Mouse (Mus musculus) embryonic fibroblast, embryonic 13.5 days (primary cell): ENCODE measurements at regions not wholly inside any gene's neighbourhood (a gene's known extent, or its start where the extent isn't known, plus 50 kb on each side); places are given as distances from the start of the nearest gene placed in this dataset.

ENCODE experiments used
- H3K27ac ChIP-seq: 2 replicates; pipeline ENCODE4 v1.5.1; 2012; ENCODE audit warnings: low read length, control low read depth, inconsistent platforms; ENCODE audit not compliant: insufficient read depth
- H3K4me1 ChIP-seq: 2 replicates; pipeline ENCODE4 v1.6.1; 2011; ENCODE audit warnings: low read length; ENCODE audit not compliant: control insufficient read depth, insufficient read depth
- H3K4me3 ChIP-seq: 2 replicates; pipeline ENCODE4 v1.5.1; 2011; ENCODE audit warnings: mild to moderate bottlenecking, control low read depth, low read length; ENCODE audit not compliant: insufficient read depth
- CTCF ChIP-seq: IDR thresholded peaks from 2 replicates; pipeline ENCODE4 v1.5.1; 2011; ENCODE audit warnings: mild to moderate bottlenecking, control low read depth, low read length, moderate library complexity, borderline replicate concordance; ENCODE audit not compliant: insufficient read depth
- POLR2A ChIP-seq: IDR thresholded peaks from 2 replicates; pipeline ENCODE4 v1.6.1; 2011; ENCODE audit warnings: low read depth, mild to moderate bottlenecking, control low read depth, low read length, moderate library complexity

DNA sequence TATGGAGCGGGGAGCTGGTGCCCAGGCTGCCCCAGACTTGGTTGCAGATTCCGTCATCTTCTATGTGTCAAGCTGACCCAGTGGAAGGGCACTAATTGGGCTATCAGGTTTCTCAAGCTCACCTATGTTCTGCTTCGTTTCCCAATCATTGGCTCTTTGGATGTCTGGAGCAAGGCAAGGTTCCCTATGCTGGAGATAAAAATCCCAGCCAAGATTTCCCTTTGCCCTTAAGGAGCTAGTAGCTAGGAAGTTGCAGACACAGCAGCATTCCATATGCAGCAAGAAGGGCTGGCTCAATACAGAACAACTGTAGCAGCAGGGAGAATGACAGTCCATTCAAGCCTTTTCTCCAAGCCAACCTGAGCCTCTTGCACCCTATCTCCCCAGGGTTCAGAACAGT is 159.2 kb upstream of the Zfp706 start:
- TF ChIP-seq POLR2A (no peak), CTCF (no peak)
- Histone ChIP-seq H3K4me3 (no peak overlapping the region), H3K4me1 (no peaks in the 10 kb centered on the region), H3K27ac (no peak overlapping the region)

DNA sequence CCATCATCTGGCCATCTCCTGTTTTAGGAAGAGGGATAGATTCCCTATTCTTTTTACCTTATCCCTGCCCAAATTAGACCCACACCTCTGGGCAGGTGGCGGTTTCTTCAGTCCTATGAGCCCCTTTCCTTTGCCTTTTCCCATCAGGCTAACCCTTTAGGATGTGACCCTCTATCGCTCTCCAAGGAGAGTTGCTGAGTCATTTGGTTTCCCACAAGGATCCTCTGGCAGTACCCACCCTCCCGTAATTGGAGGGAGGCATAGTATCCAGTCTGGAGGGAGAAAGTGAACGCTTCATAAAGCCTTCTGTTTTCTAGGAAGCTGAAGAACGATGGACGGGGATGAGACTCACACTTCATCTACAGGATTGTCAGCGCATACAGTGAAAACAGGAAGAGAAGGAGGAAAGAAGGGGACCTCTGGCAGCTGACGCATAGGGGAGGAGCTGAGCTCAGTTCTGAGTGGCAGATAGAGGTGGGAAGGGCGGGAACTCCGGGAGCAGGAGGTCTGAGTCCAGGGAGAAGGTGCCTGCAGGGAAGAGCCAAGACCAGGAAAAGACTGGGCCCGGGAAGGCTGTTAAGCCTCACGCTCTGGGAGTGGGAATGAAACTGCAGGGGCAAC is 158.4 kb upstream of the Zfp706 start:
- TF ChIP-seq POLR2A (no peak), CTCF (no peak)
- no peaks in the 10 kb centered on the region for H3K4me1 ChIP-seq

DNA sequence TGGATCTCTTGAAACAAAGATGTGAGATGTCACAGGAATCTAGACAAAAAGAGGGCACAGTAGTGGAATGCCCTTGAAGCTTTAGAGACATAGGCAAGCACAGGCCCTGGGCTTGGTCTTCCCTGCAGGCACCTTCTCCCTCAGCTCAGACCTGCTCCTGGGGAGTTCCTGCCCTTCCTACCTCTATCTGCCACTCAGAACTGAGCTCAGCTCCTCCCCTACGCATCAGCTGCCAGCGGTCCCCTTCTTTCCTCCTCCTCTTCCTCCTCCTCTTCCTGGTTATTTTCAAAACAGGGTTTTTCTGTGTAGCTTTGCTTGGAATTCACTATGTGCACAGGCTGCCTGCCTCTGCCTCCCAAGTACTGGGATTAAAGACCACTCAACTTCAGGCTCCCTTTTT is 157.6 kb upstream of the Zfp706 start:
- no peak overlapping the region for H3K4me3 ChIP-seq
- H3K27ac ChIP-seq, result no peak overlapping the region
- H3K4me1 ChIP-seq, result no peaks in the 10 kb centered on the region
- no peak for TF ChIP-seq CTCF
- no peak for TF ChIP-seq POLR2A

More for the DNA sequence above, 158.4 kb upstream of the Zfp706 start:
- H3K27ac ChIP-seq, result no peak overlapping the region
- no peak overlapping the region for H3K4me3 ChIP-seq

DNA sequence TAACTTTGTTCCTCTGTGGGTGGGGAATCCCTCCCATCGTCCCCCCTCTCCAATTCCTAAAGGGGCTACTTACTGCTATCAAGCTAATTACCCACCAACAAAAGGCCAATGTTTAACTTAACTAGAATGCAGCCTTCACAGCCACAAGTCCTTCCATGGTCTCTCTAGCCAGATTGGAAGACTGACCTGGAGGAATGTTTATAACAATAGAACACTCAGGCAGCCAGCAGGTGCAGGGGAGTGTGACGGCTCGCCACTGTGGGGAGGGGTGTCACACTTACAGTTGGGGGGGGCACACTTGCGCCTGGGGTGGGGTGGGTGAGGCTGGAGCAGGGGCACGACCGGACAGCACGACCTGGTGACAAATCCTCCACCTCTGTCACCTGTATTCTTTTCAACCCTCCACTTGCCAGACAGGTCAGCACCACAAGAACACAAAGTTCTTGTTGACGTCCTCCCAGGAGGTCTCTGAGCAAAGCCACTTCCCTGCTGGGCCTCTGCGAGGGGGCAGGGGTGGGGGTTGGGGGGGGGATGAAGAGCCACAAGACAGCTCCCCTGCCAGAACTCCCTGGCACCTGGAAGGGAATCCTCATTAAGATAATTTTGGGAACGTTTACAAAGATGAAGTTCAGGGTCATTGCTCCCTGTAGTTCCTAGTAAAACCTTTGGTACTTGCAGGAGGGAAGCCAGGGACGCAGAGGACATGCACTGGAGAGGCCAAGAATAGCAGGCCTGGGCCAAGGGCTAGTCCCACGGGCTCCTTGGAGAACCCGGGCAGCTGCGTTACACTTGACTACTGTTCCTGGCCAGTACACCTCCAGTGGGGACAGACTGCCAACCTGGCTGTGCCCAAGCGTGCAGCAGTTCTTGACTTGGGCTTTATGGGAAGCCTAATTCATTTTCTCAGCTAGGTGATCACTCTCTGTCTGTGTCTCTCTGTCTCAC is 156.9 kb upstream of the Zfp706 start:
- Histone ChIP-seq H3K27ac (no peak overlapping the region), H3K4me3 (no peak overlapping the region), H3K4me1 (no peaks in the 10 kb centered on the region)
- no peak for TF ChIP-seq POLR2A
- no peak for TF ChIP-seq CTCF

DNA sequence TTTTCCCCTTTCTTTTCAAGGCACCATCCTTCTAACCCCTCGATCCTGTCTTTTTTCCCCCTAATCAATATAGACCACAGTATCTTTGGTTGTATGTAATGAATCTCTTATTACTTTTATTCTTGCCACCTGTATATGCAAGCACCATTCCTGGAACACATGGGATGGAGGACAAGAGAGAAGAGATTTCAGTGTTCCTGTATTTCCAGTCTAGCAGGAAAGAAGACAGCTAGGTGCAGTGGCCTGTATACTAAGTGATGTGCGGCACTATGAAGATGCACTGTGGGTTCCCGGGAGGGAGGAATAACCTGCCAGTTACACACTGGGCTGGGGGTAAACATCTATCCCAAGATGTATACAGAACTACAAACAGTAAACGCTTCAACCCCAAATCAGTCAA is 152.4 kb upstream of the Zfp706 start:
- Histone ChIP-seq H3K4me1 (no peaks in the 10 kb centered on the region), H3K27ac (no peak overlapping the region), H3K4me3 (no peak overlapping the region)
- TF ChIP-seq CTCF, result no peak
- no peak for TF ChIP-seq POLR2A

DNA sequence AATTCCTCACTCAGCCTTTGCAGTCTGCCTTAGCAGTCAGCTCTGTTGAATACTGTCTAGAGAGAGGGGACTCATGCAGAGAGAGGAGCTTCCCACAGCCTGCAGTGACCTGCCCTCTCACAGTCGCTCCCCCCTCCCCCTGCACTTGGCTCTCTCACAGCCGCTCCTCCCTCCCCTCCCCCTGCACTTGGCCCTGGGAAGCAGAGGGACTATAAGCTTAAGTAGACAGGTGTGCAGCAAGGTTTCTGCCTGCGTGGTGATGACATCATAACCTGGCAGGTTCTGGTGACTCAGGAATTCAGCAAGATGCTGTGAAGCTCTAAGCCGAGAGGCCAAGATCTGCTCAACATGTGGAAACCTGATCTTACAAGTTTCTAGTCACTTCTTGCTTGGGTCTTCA is 151.8 kb upstream of the Zfp706 start:
- Histone ChIP-seq H3K4me3 (no peak overlapping the region), H3K27ac (no peak overlapping the region), H3K4me1 (no peaks in the 10 kb centered on the region)
- TF ChIP-seq POLR2A (no peak), CTCF (no peak)

DNA sequence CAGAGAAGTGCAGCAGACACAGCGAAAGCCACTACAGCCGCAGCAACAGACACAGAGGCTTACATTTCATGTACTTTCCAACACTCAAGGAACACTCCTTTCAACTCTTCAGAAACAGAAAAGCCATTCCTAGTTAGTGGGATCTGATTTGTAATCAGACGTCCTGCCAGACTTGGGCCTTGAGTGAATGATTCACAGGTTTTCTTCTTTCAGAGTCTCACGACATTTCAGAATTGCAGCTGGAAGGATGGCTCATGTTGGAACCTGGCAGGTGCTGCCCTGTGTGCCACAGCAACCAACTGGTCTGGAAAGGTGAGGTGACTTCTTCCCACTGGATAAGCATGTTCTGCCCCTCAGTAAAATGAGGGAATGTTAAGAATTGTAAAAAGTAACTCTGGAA is 149.8 kb upstream of the Zfp706 start:
- TF ChIP-seq POLR2A (no peak), CTCF (no peak)
- no peak overlapping the region for H3K27ac ChIP-seq

GRCm38 (mm10) chr15:37154934-37155333 is 147.4 kb upstream of the Zfp706 start:
- no peak for TF ChIP-seq POLR2A
- no peak for TF ChIP-seq CTCF
- Histone ChIP-seq H3K4me1 (no peaks in the 10 kb centered on the region), H3K4me3 (no peak overlapping the region), H3K27ac (no peak overlapping the region)

More for the DNA sequence above, 149.8 kb upstream of the Zfp706 start:
- Histone ChIP-seq H3K4me1 (no peaks in the 10 kb centered on the region), H3K4me3 (no peak overlapping the region)

GRCm38 (mm10) chr15:37153177-37153576 is 145.6 kb upstream of the Zfp706 start:
- H3K27ac ChIP-seq, result no peak overlapping the region
- no peak for TF ChIP-seq CTCF
- TF ChIP-seq POLR2A, result no peak
- no peak overlapping the region for H3K4me3 ChIP-seq
- H3K4me1 ChIP-seq, result no peaks in the 10 kb centered on the region

DNA sequence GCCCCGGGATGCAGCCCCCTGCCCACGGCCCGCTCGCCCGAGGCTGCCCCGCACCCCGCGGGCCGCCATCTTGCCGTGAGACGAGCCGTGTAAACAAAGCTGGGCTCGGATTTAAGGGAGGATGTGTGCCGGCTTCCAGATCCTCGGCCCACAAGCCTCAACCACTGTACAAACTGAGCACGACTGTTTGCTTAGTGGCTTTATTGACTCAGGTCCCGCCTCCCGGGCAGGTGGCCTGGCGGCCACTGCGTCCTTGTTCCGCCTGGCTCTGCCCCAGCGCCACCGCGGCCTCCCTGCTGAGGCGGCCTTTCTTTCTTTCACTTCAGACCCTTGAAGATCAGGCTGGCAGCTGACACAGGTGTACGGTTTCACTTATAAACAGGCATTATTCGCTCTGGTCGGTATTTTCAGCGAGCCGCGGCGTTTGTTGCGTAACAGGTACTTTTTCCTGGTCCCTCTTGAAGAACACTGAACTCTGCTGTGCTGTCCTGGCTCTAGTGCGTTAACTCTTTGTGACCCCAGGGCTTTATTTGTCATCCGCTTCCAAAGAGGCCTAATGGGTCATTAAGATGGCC is 128.1 kb upstream of the Zfp706 start:
- Histone ChIP-seq H3K4me1 (no peaks in the 10 kb centered on the region), H3K4me3 (peak overlapping the region; percentile 38)
- TF ChIP-seq CTCF, result no peak
- TF ChIP-seq POLR2A, result 0 out of 2 replicates have a peak, but pooled peaks have one; percentile 10

More for the DNA sequence above, 128.1 kb upstream of the Zfp706 start:
- H3K27ac ChIP-seq, result no peak overlapping the region
